Mouse (Mus musculus) urinary bladder, postnatal 10 days (tissue): ENCODE data around the gene Gm11172.
"Not testable (repeated sequence)": the region's sequence is repeated elsewhere in the genome, so short reads cannot be mapped to it uniquely, and the experiment has no call there.

Experiments used
- DNase-seq: peaks from one replicate; pipeline ENCODE4 v3.0.0; 2022; ENCODE audit warnings: low spot score

The Gm11172 gene

DNA sequence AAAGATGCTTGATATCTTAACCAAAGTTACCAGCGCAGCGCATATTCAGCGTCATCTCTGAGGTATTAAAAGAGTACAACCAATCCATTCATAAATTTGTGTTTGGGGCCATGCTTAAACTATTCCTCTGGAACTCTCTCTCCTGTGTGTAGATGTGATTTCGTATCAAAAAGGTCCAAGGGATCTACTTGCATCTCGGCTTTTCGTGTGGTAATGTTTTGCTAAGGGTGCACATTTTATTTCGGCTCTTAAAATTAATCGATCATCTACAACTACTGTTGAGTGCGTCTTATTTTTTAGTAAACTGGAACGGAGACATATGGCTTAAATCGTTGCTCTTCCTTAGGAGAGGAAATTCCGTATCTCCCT, 21.8 kb downstream of the Gm11172 start:
- DNase-seq = no peak

- peak; percentile 28 for DNase-seq
Observed at GRCm38 (mm10) chr16:10834911-10835587, 22.3 kb downstream of the Gm11172 start, which contains the start of gene Rmi2. Gene Rmi2 (plus strand): TSS chr16:10835059.

DNA sequence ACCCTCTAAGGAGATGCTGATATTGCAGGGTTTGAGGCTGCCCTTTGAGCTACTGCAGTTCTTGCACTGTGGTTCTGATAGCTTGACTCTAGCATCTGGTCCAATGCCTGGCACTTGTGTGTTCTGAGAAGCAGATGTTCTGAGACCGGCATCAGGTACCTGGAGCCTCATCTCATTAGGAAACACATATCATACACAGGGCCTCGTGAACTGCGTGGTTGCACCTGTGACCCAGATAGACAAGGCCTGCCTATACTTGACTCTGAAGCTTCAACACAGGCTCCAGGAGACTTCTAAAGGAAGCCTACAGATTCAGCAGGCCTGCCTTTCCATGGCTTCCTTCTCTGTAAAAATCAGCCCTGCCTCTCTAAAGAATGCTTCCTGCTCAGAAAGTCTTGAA, 23.7 kb downstream of the Gm11172 start:
- no peak for DNase-seq

- DNase-seq = no peak
Observed at GRCm38 (mm10) chr16:10837250-10837649, 24.5 kb downstream of the Gm11172 start.

DNA sequence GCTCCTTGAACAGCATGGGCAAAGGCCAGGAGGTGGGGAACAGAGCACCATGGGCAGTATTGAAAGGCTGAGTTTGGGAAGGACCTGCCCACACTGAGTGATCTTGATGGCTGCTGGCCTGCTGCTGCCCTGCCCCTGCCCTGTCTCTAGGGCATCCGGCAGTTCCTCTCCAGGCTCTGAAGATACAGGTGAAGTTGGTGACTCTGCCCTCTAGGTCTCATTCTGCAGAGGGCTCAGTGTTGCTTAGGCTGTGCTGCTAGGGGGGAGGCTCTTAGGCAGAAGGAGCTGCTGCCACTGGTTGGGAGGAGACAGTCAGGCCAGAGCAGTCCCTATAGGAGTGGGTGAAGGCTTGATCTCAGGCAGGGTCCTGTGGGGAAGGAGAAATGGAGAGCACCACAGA, 25.2 kb downstream of the Gm11172 start:
- DNase-seq = no peak

GRCm38 (mm10) chr16:10838487-10839245, 26.0 kb downstream of the Gm11172 start:
- DNase-seq = no peak

- no peak for DNase-seq
Observed at GRCm38 (mm10) chr16:10840018-10840417, 27.3 kb downstream of the Gm11172 start.

DNA sequence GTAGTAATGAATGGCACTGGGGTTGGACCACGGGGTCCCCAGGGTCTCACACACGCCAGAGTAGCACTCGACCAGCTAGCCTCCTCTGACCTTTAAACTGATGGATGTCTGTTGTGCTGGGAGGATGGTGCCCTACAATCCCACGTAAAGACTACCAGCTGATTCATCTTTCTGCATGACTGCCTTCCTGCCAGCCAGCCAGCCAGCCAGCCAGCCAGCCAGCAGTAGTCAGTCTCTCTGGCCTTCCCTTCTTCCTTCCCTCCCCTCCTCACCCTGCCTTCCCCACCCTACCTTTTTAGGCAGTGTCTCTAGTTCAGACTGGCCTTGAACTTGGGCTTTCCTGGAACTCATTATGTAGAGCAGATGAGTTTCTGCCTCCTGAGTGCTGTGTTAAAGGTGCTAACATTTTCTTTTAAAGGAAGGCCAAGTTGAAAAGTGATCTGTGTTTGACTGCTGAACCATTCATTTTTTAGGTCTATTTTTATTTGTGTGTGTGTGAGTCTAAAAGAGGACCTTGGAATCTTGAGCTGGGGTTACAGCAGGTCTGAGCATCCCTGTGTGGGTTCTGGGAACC, 29.7 kb downstream of the Gm11172 start:
- DNase-seq = no peak

DNA sequence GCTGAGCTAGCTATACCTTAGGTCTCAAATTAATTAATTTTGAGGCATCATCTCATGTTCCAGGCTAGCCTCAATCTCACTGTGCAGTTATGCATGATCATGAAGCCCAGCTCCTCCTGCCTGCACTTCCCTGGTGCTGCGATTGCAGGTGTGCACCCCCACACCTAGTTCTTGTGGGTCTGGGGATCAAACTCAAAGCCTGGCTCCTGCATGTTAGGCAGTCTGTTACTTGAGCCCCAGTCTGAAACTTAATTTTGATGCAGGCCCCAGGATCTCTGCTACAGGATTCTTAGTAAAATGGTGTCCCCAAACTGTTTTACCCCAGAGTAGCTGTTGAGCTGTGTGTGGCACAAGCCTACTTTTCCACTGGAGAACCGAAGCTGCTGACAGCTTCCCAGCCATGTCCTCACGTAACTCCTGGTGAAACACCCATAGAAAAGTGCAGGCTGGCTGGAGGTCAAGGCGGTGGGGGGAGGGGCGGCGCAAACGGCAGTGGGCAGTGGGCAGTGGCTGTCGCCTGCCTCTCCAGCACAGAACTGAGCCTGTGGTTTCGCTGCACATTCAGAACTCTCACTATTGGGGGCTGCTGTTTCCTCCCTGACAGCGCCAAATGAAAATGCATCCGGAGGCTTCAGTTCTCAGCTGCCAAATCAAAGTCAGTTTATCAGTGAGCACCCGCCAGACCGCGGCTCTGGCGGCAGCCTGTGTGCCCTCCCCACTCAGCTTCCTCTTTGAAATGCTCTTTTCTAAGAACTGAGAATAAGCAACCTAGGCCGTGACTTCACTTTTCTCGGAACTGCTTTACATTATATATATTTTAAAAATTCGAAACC, 31.0 kb downstream of the Gm11172 start:
- DNase-seq = no peak

DNA sequence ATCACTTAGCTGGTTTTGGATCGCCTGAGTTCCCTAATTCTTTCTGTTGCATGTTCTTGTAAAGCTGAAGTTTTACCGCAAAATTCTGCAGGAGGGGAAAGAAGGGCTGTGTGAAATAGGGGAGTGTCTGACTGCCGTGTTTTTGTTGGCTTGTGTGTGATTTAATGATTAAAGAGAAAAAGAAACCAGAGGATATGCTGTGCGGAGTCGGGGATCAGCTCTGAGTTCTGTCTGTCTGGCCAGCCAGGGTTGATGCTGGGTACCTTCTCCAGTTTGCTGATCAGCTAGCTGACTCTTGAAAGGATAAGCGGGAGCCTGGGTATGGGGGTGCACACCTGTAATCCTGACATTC, 31.6 kb downstream of the Gm11172 start:
- DNase-seq = no peak

DNA sequence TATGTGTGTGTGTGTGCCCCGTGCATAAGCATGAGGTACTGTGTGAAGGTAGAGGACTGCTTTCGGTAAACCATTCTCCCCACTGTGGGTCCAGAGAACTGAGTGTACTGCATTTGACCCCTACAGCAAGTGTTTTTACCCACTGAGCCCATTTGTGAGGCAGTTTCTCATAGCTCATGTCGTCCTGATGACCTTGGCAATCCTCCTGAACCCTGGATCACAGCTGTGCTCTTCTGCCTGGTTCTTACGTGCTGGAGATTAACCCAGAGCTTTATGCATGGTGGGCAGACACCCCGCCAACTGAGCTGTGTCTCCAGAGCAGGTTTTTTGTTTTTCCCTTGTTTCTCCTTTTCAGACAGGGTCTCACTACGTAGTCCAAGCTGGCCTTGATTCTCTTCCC, 33.2 kb downstream of the Gm11172 start:
- DNase-seq = no peak

GRCm38 (mm10) chr16:10846503-10846902, 33.8 kb downstream of the Gm11172 start:
- DNase-seq = no peak

- DNase-seq = no peak
Observed at GRCm38 (mm10) chr16:10849965-10850861, 37.5 kb downstream of the Gm11172 start.

DNA sequence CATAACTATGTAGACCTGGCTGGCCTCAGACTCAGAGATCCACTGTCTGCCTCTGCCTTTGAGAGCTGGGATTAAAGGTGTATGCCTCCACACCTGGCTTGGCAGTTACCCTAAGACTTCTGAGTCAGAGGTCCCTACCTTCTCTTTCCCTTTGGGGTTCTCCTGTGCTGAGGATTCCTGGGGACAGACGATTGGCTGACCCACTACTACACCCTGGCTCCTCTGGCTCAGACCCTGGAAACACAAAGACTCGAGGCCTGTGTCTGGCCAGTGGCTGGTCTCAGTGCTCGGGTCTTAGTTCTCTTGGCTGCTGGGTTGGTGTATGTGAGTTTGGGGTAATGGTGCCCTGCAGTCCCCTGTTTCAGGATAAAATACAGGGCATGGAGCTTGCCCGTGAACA, 38.2 kb downstream of the Gm11172 start:
- no peak for DNase-seq

GRCm38 (mm10) chr16:10852216-10852615, 39.5 kb downstream of the Gm11172 start:
- DNase-seq = not testable (repeated sequence)

GRCm38 (mm10) chr16:10859726-10860245, 47.1 kb downstream of the Gm11172 start:
- DNase-seq = no peak

GRCm38 (mm10) chr16:10861408-10861807, 48.7 kb downstream of the Gm11172 start:
- no peak for DNase-seq
